In the genomic region with DNA sequence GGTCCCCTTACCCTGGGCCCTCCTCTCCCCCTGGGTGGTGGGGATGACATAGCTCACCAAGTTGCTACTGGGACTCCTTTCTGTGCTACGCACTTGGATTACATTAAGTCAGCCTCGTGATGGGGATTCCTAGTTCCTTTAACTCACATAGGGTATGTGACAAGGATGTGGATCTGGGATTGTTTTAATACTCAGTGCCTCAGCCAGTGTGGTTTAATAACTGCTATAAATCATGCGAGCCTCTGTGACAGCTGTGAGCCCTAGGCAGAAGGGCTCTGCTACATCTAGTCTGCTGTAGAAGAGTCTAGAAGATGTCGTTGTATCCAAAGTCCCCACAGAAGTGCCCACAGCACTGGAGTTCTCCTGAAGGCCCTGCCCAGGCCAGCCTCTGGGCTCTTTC, we compare ENCODE assay signal across 30 mouse cellular contexts.
A peak's percentile ranks its signal among the peaks of the same experiment; 100 is the strongest.
DNase-seq lines count a peak whose midpoint lies in the region; ATAC-seq and TF ChIP-seq lines count a peak whose summit lies in the region.
"Had no signal": no experiment of that assay in that cellular context is flagged by ENCODE, and none has a peak within 500 bp of the region (broad histone marks: within the 10 kb centered on the region; RNA-seq: fewer than 3 reads in every experiment).

No protein-coding gene starts in this region.

- H3K9me3 ChIP-seq in hindbrain, embryonic 13.5 days, result no peaks in the 10 kb centered on the region
- no peaks in the 10 kb centered on the region for H3K9me3 ChIP-seq in hindbrain, embryonic 14.5 days (ENCODE audit: control insufficient read depth, low read length)
- H3K9me3 ChIP-seq in kidney, embryonic 14.5 days (ENCODE audit: control insufficient read depth, low read length), result no peaks in the 10 kb centered on the region
- no peaks in the 10 kb centered on the region for H3K9me3 ChIP-seq in midbrain, embryonic 11.5 days (ENCODE audit: control insufficient read depth, low read length)
- H3K9me3 ChIP-seq in midbrain, embryonic 16.5 days (replicated peaks; ENCODE audit: control insufficient read depth, low read length, poor library complexity, severe bottlenecking), result no peaks in the 10 kb centered on the region
- no peaks in the 10 kb centered on the region for H3K9me3 ChIP-seq in limb, embryonic 14.5 days (ENCODE audit: control insufficient read depth, low read length)
- H3K9me3 ChIP-seq: embryonic facial prominence, embryonic 12.5 days; heart, embryonic 10.5 days; limb, embryonic 12.5 days; liver, embryonic 12.5 days had no signal

- no peak for TF ChIP-seq POLR2A in limb, embryonic 14.5 days (IDR thresholded peaks at IDR 0.05; ENCODE audit: borderline replicate concordance, extremely low read depth, insufficient read depth, insufficient read length)

- no peak overlapping the region for H3K27ac ChIP-seq in hindbrain, embryonic 13.5 days
- H3K27ac ChIP-seq in hindbrain, embryonic 14.5 days, result no peak overlapping the region
- no peak overlapping the region for H3K27ac ChIP-seq in kidney, embryonic 14.5 days (ENCODE audit: low read depth, low read length)
- no peak overlapping the region for H3K27ac ChIP-seq in midbrain, embryonic 11.5 days (ENCODE audit: low read depth, low read length)
- no peak overlapping the region for H3K27ac ChIP-seq in midbrain, embryonic 16.5 days (ENCODE audit: low read length)
- H3K27ac ChIP-seq in limb, embryonic 14.5 days (replicated peaks; ENCODE audit: low read depth, low read length), result no peak overlapping the region
- H3K27ac ChIP-seq in left cerebral cortex, adult 2 months, result no peak overlapping the region
- H3K27ac ChIP-seq: embryonic facial prominence, embryonic 12.5 days; heart, embryonic 10.5 days; limb, embryonic 12.5 days; liver, embryonic 12.5 days; macrophage had no signal

- H3K36me3 ChIP-seq in hindbrain, embryonic 13.5 days, result no peaks in the 10 kb centered on the region
- no peaks in the 10 kb centered on the region for H3K36me3 ChIP-seq in hindbrain, embryonic 14.5 days (replicated peaks; ENCODE audit: control insufficient read depth, insufficient read depth)
- no peaks in the 10 kb centered on the region for H3K36me3 ChIP-seq in kidney, embryonic 14.5 days (ENCODE audit: control insufficient read depth, insufficient read depth, low read length)
- no peaks in the 10 kb centered on the region for H3K36me3 ChIP-seq in midbrain, embryonic 11.5 days (ENCODE audit: control insufficient read depth, insufficient read depth, low read length)
- H3K36me3 ChIP-seq in midbrain, embryonic 16.5 days (ENCODE audit: control insufficient read depth, insufficient read depth, low read length), result no peaks in the 10 kb centered on the region
- H3K36me3 ChIP-seq in limb, embryonic 14.5 days (ENCODE audit: control insufficient read depth, insufficient read depth, low read length), result no peaks in the 10 kb centered on the region
- H3K36me3 ChIP-seq: embryonic facial prominence, embryonic 12.5 days; heart, embryonic 10.5 days; limb, embryonic 12.5 days; liver, embryonic 12.5 days had no signal

- H3K4me1 ChIP-seq in hindbrain, embryonic 13.5 days (replicated peaks), result peaks cover 6% of the 10 kb centered on the region; the same call in 1 of the 2 replicates
- H3K4me1 ChIP-seq in hindbrain, embryonic 14.5 days (replicated peaks; ENCODE audit: control insufficient read depth, insufficient read depth, low read length), result 0 out of 2 replicates have a peak, but pooled peaks cover 4% of the 10 kb centered on the region
- no peaks in the 10 kb centered on the region for H3K4me1 ChIP-seq in kidney, embryonic 14.5 days (ENCODE audit: control insufficient read depth, insufficient read depth, low read length)
- H3K4me1 ChIP-seq in midbrain, embryonic 11.5 days (ENCODE audit: control insufficient read depth, insufficient read depth, low read length), result peaks cover 3% of the 10 kb centered on the region
- no peaks in the 10 kb centered on the region for H3K4me1 ChIP-seq in midbrain, embryonic 16.5 days (ENCODE audit: control insufficient read depth, insufficient read depth, low read length)
- no peaks in the 10 kb centered on the region for H3K4me1 ChIP-seq in limb, embryonic 14.5 days (ENCODE audit: control insufficient read depth, insufficient read depth, low read length)
- H3K4me1 ChIP-seq: embryonic facial prominence, embryonic 12.5 days; liver, embryonic 12.5 days had no signal

- 69% methylated on average over 4 of the region's 4 CpGs for WGBS in hindbrain, embryonic 13.5 days
- 81% methylated on average over 4 of the region's 4 CpGs for WGBS in hindbrain, embryonic 14.5 days
- 51% methylated on average over 4 of the region's 4 CpGs for WGBS in kidney, embryonic 14.5 days
- 89% methylated on average over 4 of the region's 4 CpGs for WGBS in midbrain, embryonic 11.5 days
- WGBS in midbrain, embryonic 16.5 days, result 84% methylated on average over 4 of the region's 4 CpGs
- 41% methylated on average over 4 of the region's 4 CpGs for WGBS in limb, embryonic 14.5 days

- TF ChIP-seq CTCF in left cerebral cortex, adult 2 months (IDR thresholded peaks at IDR 0.05), result no peak

- no peak for DNase-seq in hindbrain, embryonic 14.5 days (ENCODE audit: low spot score)
- no peak for DNase-seq in kidney, postnatal 25 days
- DNase-seq in midbrain, embryonic 11.5 days (ENCODE audit: low spot score, missing footprints), result peak; percentile 54
- peak; percentile 40 for DNase-seq in limb, embryonic 14.5 days (ENCODE audit: low spot score)
- no peak for DNase-seq in left cerebral cortex, adult 2 months (ENCODE audit: extremely low spot score in 1 of 2, low spot score in 2 of 2)
- DNase-seq: adrenal gland, postnatal 10 days; cerebellum, adult 11 months; cerebellum, adult 9-10 months; cerebellum, postnatal 36 days; gastrocnemius, postnatal 14 days; heart, adult 11 months; heart, postnatal 4 days; kidney, adult 8-10 months; layer of hippocampus, postnatal 36 days; liver, postnatal 0 days; lung, postnatal 10 days; midbrain, embryonic 14.5 days; right cerebral cortex, adult 18-20 months; right cerebral cortex, postnatal 4 days; thymus, postnatal 14 days had no signal

- no peak overlapping the region for H3K9ac ChIP-seq in hindbrain, embryonic 13.5 days
- no peak overlapping the region for H3K9ac ChIP-seq in hindbrain, embryonic 14.5 days
- H3K9ac ChIP-seq in kidney, embryonic 14.5 days (ENCODE audit: low read depth, low read length), result no peak overlapping the region
- no peak overlapping the region for H3K9ac ChIP-seq in midbrain, embryonic 11.5 days (ENCODE audit: low read length)
- no peak overlapping the region for H3K9ac ChIP-seq in midbrain, embryonic 16.5 days (ENCODE audit: low read depth, low read length)
- H3K9ac ChIP-seq in limb, embryonic 14.5 days (ENCODE audit: low read depth, low read length, severe bottlenecking), result no peak overlapping the region
- H3K9ac ChIP-seq: embryonic facial prominence, embryonic 12.5 days; limb, embryonic 12.5 days; liver, embryonic 12.5 days; liver, postnatal 0 days had no signal

- ATAC-seq in hindbrain, embryonic 13.5 days (ENCODE audit: low FRiP score), result peak; percentile 58
- ATAC-seq in hindbrain, embryonic 14.5 days (ENCODE audit: low FRiP score), result no peak
- peak; percentile 47; the same call in 1 of the 2 replicates for ATAC-seq in kidney, embryonic 14.5 days (ENCODE audit: low FRiP score, low TSS enrichment)
- no peak for ATAC-seq in midbrain, embryonic 11.5 days (ENCODE audit: low FRiP score)
- ATAC-seq in midbrain, embryonic 16.5 days, result no peak
- no peak for ATAC-seq in limb, embryonic 14.5 days (ENCODE audit: low FRiP score, low read depth)
- ATAC-seq: forebrain, embryonic 14.5 days; liver, embryonic 12.5 days; liver, postnatal 0 days; Patski had no signal

- no peak overlapping the region for H3K4me2 ChIP-seq in hindbrain, embryonic 13.5 days
- no peak overlapping the region for H3K4me2 ChIP-seq in hindbrain, embryonic 14.5 days (replicated peaks)
- H3K4me2 ChIP-seq in kidney, embryonic 14.5 days (replicated peaks; ENCODE audit: low read depth, low read length), result no peak overlapping the region
- no peak overlapping the region for H3K4me2 ChIP-seq in midbrain, embryonic 11.5 days
- H3K4me2 ChIP-seq in midbrain, embryonic 16.5 days (ENCODE audit: low read length), result no peak overlapping the region
- H3K4me2 ChIP-seq in limb, embryonic 14.5 days (replicated peaks; ENCODE audit: low read depth, low read length, severe bottlenecking), result no peak overlapping the region
- H3K4me2 ChIP-seq: embryonic facial prominence, embryonic 12.5 days; limb, embryonic 12.5 days; liver, embryonic 12.5 days had no signal

- H3K27me3 ChIP-seq in hindbrain, embryonic 13.5 days, result 0 out of 2 replicates have a peak, but pooled peaks cover 3% of the 10 kb centered on the region
- no peaks in the 10 kb centered on the region for H3K27me3 ChIP-seq in hindbrain, embryonic 14.5 days (ENCODE audit: control insufficient read depth, insufficient read depth, low read length)
- H3K27me3 ChIP-seq in kidney, embryonic 14.5 days (ENCODE audit: control insufficient read depth, insufficient read depth, low read length), result no peaks in the 10 kb centered on the region
- no peaks in the 10 kb centered on the region for H3K27me3 ChIP-seq in midbrain, embryonic 11.5 days (ENCODE audit: control insufficient read depth, insufficient read depth, low read length)
- no peaks in the 10 kb centered on the region for H3K27me3 ChIP-seq in midbrain, embryonic 16.5 days (ENCODE audit: control insufficient read depth, insufficient read depth, low read depth, low read length)
- H3K27me3 ChIP-seq in limb, embryonic 14.5 days (ENCODE audit: control insufficient read depth, insufficient read depth, low read length), result no peaks in the 10 kb centered on the region
- H3K27me3 ChIP-seq: liver, embryonic 12.5 days; Patski had no signal

- intact Hi-C loops in left cerebral cortex, adult 2 months (cut with DNase I), result no loop called here

- no peak overlapping the region for H3K4me3 ChIP-seq in hindbrain, embryonic 13.5 days
- no peak overlapping the region for H3K4me3 ChIP-seq in hindbrain, embryonic 14.5 days (replicated peaks; ENCODE audit: low read length)
- H3K4me3 ChIP-seq in kidney, embryonic 14.5 days (ENCODE audit: low read length), result no peak overlapping the region
- no peak overlapping the region for H3K4me3 ChIP-seq in midbrain, embryonic 11.5 days (ENCODE audit: low read depth, low read length)
- no peak overlapping the region for H3K4me3 ChIP-seq in midbrain, embryonic 16.5 days (ENCODE audit: low read depth, low read length)
- no peak overlapping the region for H3K4me3 ChIP-seq in limb, embryonic 14.5 days (replicated peaks; ENCODE audit: low read length)
- no peak overlapping the region for H3K4me3 ChIP-seq in left cerebral cortex, adult 2 months
- H3K4me3 ChIP-seq: embryonic facial prominence, embryonic 12.5 days; heart, embryonic 10.5 days; limb, embryonic 12.5 days; liver, embryonic 12.5 days had no signal

Comparison
In these comparisons a context has a peak if more than half of its experiments do, and no peak if none do; other contexts are left out.
1. ATAC-seq: peak in hindbrain, embryonic 13.5 days (single experiment) and kidney, embryonic 14.5 days (single experiment); none in hindbrain, embryonic 14.5 days (single experiment), midbrain, embryonic 11.5 days (single experiment), midbrain, embryonic 16.5 days (single experiment) and limb, embryonic 14.5 days (single experiment).
2. DNase-seq: peak in midbrain, embryonic 11.5 days (single experiment) and limb, embryonic 14.5 days (single experiment); none in hindbrain, embryonic 14.5 days (single experiment), kidney, postnatal 25 days (0 of 2) and left cerebral cortex, adult 2 months (0 of 2).